Mouse (Mus musculus) small intestine, adult 2 months (tissue): ENCODE measurements at regions not wholly inside any gene's neighbourhood (a gene's known extent, or its start where the extent isn't known, plus 50 kb on each side); places are given as distances from the start of the nearest gene placed in this dataset.

Experiments
- CTCF ChIP-seq: fragments of 200-500 bp; IDR thresholded peaks from 2 replicates; pipeline ENCODE4 v1.5.1; 2012; ENCODE audit warnings: low read depth, mild to moderate bottlenecking, control low read depth, inconsistent platforms, low read length, moderate library complexity, mixed read lengths; ENCODE audit not compliant: insufficient replicate concordance, insufficient read length; ENCODE audit errors: extremely low read depth
- POLR2A ChIP-seq: fragments of 200-500 bp; IDR thresholded peaks from 2 replicates; pipeline ENCODE4 v1.6.1; 2012; ENCODE audit warnings: low read depth, mild to moderate bottlenecking, control low read depth, inconsistent platforms, low read length, moderate library complexity

DNA sequence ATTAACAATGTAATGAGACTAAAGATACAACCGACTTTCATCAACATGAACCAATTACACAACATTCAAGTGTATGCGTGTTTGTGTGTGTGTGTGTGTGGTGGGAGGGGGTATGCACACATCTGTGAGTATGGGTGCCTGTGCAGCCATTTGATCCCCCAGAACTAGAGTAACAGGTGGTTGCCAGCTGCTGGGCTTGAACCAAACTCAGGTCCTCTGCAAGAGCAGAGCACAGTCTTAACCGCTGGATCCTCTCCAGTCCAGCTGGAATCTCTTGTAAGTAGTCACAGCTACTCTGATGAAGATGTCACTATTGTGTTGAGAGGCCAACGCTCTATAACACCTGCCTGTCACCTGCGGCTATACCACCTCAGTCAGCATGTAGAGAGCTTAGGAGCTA is 286.2 kb downstream of the Matn1 start:
- TF ChIP-seq CTCF = no peak
- no peak for TF ChIP-seq POLR2A
